In the genomic region with DNA sequence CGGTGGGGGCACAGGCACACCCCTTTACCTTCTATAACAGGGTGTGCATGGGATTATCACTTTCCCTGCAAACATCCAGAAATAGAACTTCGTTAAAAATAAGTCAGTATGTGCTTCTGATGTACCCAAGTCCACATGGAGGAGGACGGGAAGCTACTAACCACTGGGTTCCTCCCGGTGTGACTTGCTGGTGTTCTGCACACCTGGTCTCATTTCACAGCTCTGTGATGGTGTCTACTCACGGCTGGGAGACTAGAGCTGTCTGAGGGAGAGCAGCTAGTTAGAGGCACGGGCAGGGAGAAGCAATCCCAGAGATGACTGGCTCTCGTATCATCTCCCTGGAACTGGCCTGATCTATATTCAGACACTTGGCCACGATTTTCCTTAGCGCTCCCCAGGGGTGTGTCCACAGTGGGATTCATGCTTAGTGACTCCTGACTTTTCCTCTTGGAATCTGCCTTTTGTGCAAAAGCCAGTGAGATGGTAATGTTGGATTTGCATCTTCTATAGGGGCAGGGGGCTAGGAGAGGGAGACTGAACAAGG, we compare ENCODE assay signal across 15 mouse cellular contexts. TPM values are rescaled to one million over a fixed set of nuclear protein-coding genes. Genes with fewer than 3 reads are reported as not detected.
DNase-seq lines count a peak whose midpoint lies in the region; ATAC-seq lines count a peak whose summit lies in the region.
"Had no signal": no experiment of that assay in that cellular context is flagged by ENCODE, and none has a peak within 500 bp of the region (broad histone marks: within the 10 kb centered on the region; RNA-seq: fewer than 3 reads in every experiment).

No protein-coding gene starts in this region.

- no peak overlapping the region for H3K4me3 ChIP-seq in neural tube, embryonic 12.5 days
- H3K4me3 ChIP-seq: forebrain, embryonic 13.5 days; liver, embryonic 15.5 days had no signal

- H3K27ac ChIP-seq in neural tube, embryonic 12.5 days = 0 out of 2 replicates have a peak overlapping the region, but pooled peaks have one; percentile 5
- H3K27ac ChIP-seq: forebrain, embryonic 13.5 days; liver, embryonic 15.5 days had no signal

- H3K4me1 ChIP-seq in neural tube, embryonic 12.5 days = peaks cover 5% of the 10 kb centered on the region

- H3K9ac ChIP-seq in neural tube, embryonic 12.5 days = no peak overlapping the region
- H3K9ac ChIP-seq: forebrain, embryonic 13.5 days; liver, embryonic 15.5 days had no signal

- H3K27me3 ChIP-seq in neural tube, embryonic 12.5 days (replicated peaks) = no peaks in the 10 kb centered on the region
- H3K27me3 ChIP-seq: forebrain, embryonic 13.5 days; liver, embryonic 15.5 days had no signal

- no peaks in the 10 kb centered on the region for H3K9me3 ChIP-seq in neural tube, embryonic 12.5 days
- H3K9me3 ChIP-seq: forebrain, embryonic 13.5 days; liver, embryonic 15.5 days had no signal

- no peaks in the 10 kb centered on the region for H3K36me3 ChIP-seq in neural tube, embryonic 12.5 days
- H3K36me3 ChIP-seq: liver, embryonic 15.5 days had no signal

- 72% methylated on average over 9 of the region's 9 CpGs for WGBS in neural tube, embryonic 12.5 days

- H3K4me2 ChIP-seq in neural tube, embryonic 12.5 days (replicated peaks) = no peak overlapping the region
- H3K4me2 ChIP-seq: liver, embryonic 15.5 days had no signal

- peak; percentile 17 to 22 for DNase-seq in cerebellum, postnatal 25 days
- DNase-seq in cerebellum, adult 8-10 months = no peak
- no peak for DNase-seq in neural tube, embryonic 10.5 days (ENCODE audit: extremely low spot score, low spot score)
- peak; percentile 11 to 38 for DNase-seq in gastrocnemius, adult 8-10 months (ENCODE audit: low spot score in 2 of 2)
- peak; percentile 29 for DNase-seq in heart, postnatal 4 days
- DNase-seq in testis, postnatal 14 days (ENCODE audit: low spot score) = no peak
- DNase-seq: B cell, adult 2 months; lung, postnatal 4 days; spleen, adult 18-20 months; thymus, postnatal 25 days had no signal

- ATAC-seq in neural tube, embryonic 12.5 days (ENCODE audit: low FRiP score, low read depth) = no peak
- ATAC-seq in erythroblast, adult 5-6 weeks (replicated peaks; ENCODE audit: low FRiP score, poor library complexity, severe bottlenecking) = no peak
- ATAC-seq: intestine, postnatal 0 days had no signal

RNA-seq across cellular contexts. Expression of a gene that starts 28.7 kb away (rescaled TPM):
- 307 and 337 TPM in 2 replicates for polyA plus RNA-seq in neural tube, embryonic 12.5 days (2016; fragmentation: Nextera tagmentation; extraction: Ambion mirVana)
- 100 to 1,000 TPM; 479 to 530 (median 494) TPM for total RNA-seq in gastrocnemius, adult 8-10 months (2022)
- total RNA-seq in heart, postnatal 4 days (2021) = 100 to 1,000 TPM; 509 to 516 TPM
- total RNA-seq in erythroblast, adult 5-6 weeks (2015; ENCODE audit: low replicate concordance) = 9.2 and 12.9 TPM in 2 replicates
- 8.2 and 8.5 TPM in 2 replicates for total RNA-seq in erythroblast, adult 5-6 weeks (2017; ENCODE audit: low replicate concordance)

RNA-seq across cellular contexts. Expression of a gene that starts 38.4 kb away (rescaled TPM):
- polyA plus RNA-seq in neural tube, embryonic 12.5 days (2016; fragmentation: Nextera tagmentation; extraction: Ambion mirVana) = 180 and 191 TPM in 2 replicates
- total RNA-seq in gastrocnemius, adult 8-10 months (2022) = 10 to 100 TPM; 19.1 to 21.2 (median 19.7) TPM
- 10 to 100 TPM; 56.4 TPM for total RNA-seq in heart, postnatal 4 days (2021)
- total RNA-seq in erythroblast, adult 5-6 weeks (2015; ENCODE audit: low replicate concordance) = 21.1 and 35.1 TPM in 2 replicates
- total RNA-seq in erythroblast, adult 5-6 weeks (2017; ENCODE audit: low replicate concordance) = 17.7 and 24.2 TPM in 2 replicates

Comparison
In these comparisons a context has a peak if more than half of its experiments do, and no peak if none do; other contexts are left out.
1. DNase-seq: peak in cerebellum, postnatal 25 days (2 of 2), gastrocnemius, adult 8-10 months (2 of 2) and heart, postnatal 4 days (single experiment); none in cerebellum, adult 8-10 months (single experiment), neural tube, embryonic 10.5 days (single experiment) and testis, postnatal 14 days (single experiment).
2. RNA of a gene that starts 28.7 kb away (total RNA-seq): 509 to 516 TPM in heart, postnatal 4 days and 479 to 530 TPM in gastrocnemius, adult 8-10 months; 8.2 to 12.9 TPM in erythroblast, adult 5-6 weeks; every median in the first group is over 10 times any median in the second.